Mouse (Mus musculus): Measurements from ENCODE around the gene 4933405O20Rik.

DNA sequence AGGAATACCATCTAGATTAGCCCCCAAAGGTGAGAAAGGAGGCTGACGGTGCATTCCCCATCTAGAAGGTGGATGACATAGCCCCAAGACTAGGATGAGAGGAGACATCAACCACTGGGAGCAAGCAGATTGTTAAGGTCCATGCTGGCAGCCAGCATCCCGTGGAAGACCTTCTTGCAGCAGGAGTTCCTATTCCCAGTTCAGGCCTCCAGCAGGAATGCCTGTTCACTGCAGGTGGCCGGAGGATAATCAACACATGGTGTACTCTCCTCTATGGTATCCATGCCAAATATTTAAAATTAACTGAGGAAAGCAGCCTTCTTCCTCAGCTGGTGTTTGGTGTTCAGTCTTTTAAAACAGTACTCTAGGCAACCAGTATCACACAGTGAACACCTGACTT is 49.4 kb upstream of the 4933405O20Rik start:
- TF ChIP-seq EP300 (optimal IDR thresholded peaks at IDR 0.05) (no peak), CTCF (IDR thresholded peaks at IDR 0.05; ENCODE audit: low read depth) (no peak)

Measured in stomach, postnatal 0 days (tissue).